Mouse (Mus musculus) adrenal gland, postnatal 25 days (tissue): ENCODE measurements around the gene Ptk7. TPM values are rescaled to one million over a fixed set of nuclear protein-coding genes. Genes with fewer than 3 reads are reported as not detected.
"Not testable (repeated sequence)": the region's sequence is repeated elsewhere in the genome, so short reads cannot be mapped to it uniquely, and the experiment has no call there.

ENCODE experiments used
- DNase-seq: peaks from one replicate; pipeline ENCODE4 v3.0.0; 2021; ENCODE audit warnings: mixed read lengths
- total RNA-seq: library from RNA; stranded (reverse); gene quantifications from 2 replicates; pipeline ENCODE4 v1.2.3, GENCODE M21; 2021

Ptk7 gene
- total RNA-seq, 1 experiment from 2014 or later = 16.8 TPM

DNA sequence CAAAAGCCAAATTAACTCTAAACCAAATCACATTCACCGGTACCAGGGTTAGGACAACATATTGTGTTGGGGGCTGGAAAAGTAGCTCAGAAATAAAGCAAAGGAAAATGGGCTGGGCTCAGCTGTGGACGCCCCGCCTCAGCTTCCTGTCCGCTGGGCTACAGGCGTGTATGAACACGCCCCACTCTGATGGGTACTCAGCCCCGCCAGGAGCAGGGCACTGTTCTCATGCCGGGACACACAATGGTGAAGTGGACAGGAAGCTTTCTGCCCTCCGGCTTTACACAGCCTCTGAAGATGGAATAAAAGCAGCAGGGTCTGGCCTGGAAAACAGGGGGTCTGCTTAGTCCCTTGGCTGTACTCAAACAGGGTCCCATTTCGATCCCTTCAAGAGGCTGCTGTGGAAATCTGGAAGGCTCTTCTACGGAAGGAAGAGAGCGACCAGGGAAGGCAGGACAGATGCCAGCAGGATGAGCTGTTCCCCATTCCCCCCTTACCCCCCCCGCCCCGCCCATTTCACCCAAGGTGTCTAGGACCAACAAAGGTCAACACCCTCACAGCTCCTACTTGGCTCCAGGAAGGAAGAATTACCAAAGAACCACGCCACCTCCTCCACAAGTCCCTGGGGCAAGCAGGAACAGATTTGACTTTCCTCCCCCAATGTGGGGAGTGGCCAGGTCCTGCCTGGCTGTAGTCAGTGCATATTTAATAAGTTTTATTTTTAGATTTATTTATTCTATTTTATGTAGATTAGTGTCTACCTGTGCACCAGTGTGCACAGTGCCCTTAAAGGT is 19.4 kb downstream of the Ptk7 start:
- DNase-seq = no peak

DNA sequence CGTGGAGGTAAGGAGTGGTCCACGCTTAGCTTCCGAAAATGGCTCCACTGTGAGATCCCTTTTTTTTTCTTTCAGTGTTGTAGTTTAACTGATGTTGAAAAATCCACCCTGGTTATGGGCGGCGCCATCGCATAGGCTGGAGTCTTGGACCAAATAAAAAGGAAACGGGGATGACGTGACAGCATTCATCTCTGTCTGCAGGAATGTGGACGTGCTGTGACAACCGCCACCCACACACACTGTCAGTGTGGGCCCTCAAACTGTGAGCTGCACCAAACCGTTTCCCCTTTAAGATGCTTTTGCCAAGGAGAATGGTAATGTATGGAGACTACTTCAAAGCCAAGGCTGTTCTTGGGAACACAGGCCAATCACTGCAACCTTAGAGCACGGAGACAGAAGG is 23.3 kb downstream of the Ptk7 start:
- DNase-seq = no peak

DNA sequence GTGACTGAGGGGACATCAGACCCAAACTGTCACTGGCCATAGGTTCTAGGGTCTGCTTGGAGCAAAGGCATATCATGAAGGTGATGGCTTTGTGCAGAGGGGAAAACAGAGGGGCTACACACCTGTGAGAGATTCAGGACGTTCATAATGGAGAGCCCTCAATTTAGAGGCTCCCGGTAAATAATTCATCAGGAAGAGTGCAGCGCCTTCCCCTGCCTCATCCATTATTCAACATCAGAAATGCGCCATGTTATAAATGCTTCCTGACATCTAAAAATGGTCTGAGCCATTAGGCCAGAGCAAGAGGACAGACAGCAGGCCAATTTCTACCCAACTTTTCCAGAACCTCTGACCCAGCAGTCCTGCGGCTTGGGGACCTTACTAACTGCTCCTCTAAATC is 24.2 kb downstream of the Ptk7 start:
- DNase-seq = no peak

DNA sequence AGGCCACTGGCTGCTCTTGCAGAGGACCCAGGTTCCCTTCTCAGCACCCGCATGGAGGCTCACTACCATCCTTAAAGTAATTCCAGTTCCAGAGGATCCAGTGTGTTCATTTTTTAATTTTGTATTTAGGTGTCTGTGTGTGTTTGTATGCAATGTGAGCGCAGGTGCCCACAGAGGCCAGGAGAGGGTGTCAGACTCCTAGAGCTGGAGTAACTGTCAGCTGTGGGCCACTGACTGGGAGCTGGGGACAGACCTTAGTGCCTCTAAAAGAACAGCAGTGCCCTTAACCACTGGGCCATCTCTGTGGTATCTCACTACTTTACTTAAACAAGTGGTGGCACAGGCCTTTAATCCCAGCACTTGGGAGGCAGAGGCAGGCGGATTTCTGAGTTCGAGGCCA is 26.1 kb downstream of the Ptk7 start:
- no peak for DNase-seq

DNA sequence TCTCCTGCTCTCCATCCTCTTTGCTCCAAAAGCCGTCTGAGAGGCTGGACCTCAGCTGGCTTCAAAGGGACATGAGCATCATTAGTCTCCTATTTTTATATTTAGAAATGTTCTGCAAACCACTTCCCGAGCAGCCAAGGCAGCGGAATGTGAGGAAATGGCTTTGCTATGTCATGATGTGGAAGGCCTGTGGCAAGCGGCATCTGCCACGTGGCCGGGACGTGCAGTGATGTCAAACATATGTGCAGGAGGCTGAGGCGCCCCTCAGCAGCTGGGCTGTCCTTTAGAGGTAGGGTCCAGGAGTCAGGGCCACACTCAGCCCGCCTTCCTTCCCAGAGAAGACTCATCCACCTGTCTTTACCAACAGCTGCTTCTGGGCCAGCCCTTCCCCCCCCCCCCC is 27.1 kb downstream of the Ptk7 start:
- no peak for DNase-seq

DNA sequence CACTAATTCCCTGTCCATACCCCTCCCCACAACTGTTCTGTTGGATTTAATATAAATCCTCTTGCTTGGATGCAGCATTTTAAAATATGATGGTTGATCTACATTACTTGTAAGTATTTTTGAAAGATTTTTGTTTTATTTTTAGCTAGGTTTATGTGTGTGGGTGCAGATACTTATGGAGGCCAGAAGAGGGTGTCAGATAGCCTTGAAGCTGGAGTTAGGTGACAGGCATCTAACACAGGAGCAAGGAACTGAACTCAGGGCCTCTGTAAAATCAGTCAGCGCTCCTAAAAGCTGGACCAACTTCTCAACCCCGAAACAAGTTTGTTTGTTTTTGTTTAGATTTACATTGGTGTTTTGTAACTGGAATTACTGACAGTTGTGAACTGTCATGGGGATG is 28.7 kb downstream of the Ptk7 start:
- DNase-seq = no peak

DNA sequence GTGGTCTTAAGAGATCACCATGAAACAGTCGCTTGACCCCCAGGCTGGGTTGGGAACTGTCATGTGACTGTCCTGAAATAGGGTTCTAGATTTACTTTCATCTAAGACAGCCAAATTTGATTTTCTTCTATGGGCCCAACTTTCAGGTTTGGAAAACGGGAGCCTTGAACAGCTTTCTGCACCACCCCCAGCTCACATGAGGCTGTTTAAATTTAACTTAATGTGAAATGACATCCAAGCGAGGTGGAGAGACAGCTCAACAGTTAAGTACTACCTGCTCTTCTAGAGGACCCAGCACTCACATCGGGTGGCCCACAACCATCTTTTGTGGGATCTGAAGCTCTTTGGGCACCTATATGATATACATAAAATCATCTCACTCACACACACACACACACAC is 30.3 kb downstream of the Ptk7 start:
- DNase-seq = no peak

DNA sequence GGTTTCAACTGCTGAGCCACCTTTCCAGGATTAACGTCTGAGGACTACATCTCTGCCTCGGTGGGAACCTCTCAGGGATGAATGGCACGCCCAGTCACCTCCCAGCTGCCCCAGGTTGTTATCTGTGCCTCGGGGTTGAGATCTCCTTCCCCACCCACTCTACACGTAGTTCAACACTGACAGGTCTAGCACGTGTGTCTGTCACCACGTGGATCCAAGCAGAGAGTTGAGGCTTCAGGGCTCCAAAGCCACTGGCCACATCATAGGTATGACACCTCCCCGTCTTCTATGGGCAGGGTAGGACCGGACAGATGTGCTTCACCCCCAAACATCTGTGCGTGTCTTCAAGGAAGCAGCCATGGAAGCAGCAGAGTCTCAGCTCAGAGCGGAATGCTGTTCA is 31.3 kb downstream of the Ptk7 start:
- no peak for DNase-seq

DNA sequence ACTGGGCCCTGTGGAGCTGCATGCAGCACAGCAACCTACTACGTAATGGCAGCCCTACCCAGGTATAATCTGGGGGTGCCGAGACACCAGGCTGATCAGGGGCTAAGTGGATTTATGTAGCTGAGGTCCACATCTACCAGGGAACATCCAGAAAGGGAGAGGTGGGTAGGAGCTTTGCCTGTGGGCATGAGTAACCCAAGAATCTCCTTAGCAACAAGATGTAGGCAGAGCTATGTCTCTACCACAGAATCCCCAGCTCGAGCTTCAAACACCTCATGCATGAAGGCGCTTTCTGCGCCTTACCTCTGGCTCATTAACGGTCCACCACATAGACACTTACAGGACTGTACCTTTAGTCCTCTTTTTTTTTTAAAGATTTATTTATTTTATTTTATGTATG is 34.0 kb downstream of the Ptk7 start:
- DNase-seq = no peak

DNA sequence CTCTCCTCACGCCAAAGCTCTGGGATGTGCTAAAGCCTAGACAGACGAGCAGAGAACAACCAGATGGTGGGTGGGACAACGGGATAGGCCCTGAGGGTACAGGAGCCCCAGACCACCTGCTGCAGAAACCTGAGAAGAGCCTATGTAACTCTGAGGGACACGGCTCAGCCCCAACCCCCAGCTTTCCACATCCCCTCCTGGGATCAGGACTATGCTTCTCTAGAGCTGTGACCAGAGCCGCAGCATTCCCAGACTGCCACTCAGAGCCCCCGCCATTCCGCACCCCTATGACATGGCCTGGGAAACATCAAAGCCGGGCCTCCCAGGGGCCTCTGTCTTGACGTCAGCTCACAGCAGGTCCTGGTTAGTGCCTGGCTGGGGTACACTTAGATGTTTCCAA is 34.7 kb downstream of the Ptk7 start:
- no peak for DNase-seq

DNA sequence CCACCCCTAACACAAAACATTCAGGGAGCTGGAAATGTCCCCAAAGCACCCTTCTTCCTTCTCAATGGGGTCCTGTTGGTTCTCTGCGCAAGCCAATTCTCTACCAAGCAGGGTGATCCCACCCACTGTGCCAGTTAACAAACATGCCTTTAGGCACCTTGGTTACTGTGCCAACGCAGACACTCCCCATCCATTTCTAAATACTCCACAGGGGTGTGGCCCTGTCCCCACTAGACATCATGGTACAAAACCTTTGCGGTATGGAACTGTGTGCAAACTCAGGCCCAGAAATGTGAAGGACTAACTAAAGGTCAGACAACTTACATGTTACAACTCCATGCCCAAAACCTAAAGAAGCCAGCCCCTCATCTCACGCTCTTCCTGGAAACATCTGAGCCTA is 36.2 kb downstream of the Ptk7 start:
- no peak for DNase-seq

DNA sequence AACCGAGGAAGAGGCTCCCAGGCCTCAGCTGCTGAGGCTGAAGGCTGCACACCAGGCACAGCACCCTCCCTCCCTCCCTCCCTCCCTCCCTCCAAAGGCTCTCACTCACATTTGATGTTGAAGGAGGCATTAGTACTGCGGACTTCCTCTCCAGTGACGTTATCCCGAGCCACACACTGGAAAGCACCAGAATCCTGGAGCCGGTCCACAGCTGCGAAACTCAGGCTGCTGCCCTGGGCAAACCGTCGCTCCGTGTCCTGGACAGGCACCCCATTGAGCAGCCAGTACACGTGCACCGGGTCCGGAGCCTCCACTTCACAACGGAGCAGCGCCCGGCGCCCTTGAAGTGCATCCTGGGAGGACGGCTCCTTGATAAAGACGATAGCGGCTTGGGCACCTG is 37.9 kb downstream of the Ptk7 start:
- no peak for DNase-seq

DNA sequence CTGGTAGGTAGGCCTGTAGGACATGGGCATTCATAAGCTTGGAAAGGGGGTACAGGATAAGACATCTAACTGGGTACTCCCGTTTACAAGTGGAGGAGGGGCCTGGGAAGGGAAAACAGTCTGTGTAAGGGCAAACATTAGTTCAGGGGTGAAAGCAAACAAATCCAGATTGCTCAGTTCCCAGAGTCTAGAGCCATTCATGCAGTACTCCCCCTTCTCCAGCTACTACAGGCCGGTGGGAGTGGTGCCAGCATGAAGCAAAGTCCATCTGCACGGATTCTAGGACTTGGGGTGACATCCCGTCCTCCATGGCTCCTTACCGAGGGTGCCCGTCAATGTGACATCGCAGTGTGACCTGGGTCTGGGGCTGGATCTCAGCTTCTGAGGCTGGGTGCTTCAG is 38.9 kb downstream of the Ptk7 start:
- no peak for DNase-seq

DNA sequence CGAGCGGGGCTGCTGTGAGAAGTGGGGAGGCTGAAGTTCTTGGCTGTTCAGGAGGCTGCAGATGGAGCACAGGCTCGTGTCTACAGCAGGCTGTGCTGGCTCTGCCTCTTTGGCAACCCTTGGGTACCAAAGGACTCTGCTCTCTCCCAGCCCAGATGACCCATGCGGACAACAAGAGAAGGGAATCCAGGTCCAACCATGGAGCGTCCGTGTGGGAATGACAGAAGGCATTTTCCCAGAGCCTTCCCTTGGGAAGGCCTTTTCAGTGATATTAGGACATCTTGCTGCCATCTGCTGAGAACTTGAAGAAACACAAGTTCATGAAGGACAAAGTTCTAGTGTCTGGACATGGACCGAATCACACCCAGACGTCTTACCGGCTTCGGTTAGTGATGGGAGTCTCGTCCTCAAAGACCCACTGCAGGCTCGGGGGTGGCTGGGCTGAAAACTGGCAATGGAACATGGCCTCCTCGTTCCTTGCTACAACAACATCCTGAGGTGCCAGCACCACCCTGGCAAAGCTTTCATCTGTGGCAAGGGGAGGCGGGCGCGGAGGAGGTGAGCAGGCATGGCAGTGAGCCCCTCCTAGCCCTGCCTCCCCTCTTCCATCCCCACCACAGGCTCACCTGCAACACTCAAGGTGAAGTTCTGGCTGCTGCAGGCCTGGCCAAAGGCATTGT is 39.5 kb downstream of the Ptk7 start:
- no peak for DNase-seq

DNA sequence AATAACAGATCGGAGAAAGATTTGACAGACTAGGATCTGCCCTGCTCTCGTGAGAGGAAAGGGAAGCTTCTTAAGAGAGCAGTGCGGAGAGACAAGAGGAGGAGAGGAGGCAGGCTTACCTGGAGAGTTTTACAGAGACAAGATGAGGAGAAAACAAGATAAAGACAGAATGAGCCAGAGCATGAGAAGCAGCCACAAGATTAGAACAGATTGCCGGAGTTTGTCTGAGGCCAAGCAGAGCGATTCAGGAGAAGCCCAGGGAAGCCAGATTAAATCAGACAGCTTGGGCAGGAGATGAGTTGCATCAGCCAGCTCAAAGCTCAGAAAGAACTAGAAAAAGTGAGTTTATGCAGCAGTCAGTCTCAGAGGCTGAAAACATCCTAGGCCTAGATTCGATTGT is 40.4 kb downstream of the Ptk7 start:
- DNase-seq = no peak

DNA sequence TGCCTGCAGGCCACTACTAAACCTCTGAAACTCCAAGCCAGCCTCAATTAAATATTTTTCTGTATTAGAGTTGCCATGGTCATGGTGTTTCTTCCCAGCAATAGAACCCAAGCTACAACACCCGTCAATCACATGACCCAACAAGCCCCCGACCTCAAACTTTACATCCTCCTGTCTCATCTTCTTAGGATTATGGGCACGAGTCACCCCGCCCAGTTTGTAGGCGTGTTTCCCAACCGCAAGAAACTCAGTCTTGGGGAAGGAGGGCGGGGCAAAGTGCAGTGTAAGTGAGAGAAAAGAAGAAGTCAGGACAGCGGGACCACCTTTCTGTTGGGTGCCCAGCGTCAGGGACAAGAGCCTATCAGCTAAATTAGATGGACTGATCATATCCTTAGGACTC is 41.1 kb downstream of the Ptk7 start:
- no peak for DNase-seq

DNA sequence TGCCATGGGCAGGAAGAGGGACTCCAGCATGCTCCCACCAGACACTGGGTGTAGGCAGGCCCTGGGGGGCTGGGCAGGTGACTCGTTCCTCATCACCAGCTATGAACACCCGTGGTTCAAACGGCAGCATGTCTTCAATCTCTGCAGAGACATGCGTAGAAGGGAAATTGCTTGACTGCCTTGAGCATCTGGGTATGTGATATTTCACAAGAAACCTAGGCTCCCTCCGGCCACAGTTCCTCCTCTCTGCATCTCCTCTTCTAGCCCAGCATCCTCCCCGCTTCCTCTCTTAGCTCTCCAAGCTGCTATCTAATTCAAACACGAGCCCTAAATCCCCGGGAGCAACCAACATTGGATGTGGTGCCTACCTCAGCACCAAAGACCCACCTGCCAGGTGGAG is 43.0 kb downstream of the Ptk7 start:
- no peak for DNase-seq

DNA sequence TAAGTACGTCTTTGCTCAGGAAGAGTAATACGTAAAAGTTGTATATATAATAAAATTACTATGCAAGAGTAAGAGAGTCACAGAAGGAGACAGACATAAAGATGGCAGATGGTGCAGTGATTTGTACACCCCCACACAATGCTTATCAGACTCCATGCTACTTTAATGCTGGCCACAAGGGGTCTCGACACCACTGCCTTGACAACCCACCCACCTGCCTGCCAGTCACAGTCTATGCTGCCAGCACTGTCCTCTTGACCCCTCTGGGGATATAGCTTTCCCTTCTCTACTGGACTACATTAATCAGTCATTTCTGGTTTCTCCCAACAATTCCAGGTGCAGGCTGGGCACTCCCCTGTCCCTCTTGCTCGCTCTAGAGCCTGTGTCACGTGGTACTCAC is 50.7 kb downstream of the Ptk7 start:
- no peak for DNase-seq

DNA sequence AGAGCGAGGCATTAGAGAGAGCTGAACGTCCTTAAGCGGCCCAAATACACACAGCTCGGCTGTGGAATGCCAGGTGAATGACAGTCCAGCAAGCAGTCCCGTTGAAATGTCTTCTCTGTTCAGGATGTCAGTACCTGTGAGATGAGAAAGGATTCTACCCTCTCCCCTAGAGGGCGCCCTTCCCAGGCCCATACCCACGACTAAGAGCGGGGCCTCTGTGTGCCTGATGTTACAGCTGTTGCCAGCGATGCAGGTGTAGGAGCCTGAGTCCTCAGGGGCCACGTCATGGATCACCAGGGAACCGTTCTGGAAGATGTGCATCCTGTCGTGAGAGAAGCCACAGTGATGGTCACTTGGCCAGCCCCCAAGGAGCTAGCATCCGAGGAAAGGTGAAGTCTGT is 53.2 kb downstream of the Ptk7 start:
- DNase-seq = no peak

DNA sequence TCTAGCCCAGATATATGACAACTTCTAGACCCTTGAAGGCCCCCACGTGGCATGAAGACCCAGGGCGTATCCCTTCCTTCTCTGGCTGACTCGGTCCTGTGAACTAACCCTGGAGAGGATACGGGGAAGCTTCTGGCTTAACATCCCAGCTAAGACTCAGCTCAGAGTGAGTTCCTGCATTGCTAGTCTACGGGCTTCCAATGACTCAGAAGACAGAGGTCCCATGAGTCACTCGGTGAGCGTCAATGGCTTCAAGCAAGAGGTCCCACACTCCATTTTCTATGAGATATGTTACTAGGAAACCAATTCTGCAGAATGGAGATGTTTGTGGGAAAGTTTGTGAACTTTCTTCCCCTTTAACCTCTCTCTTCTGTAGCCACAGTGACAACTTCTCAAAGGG is 54.8 kb downstream of the Ptk7 start:
- DNase-seq = no peak

DNA sequence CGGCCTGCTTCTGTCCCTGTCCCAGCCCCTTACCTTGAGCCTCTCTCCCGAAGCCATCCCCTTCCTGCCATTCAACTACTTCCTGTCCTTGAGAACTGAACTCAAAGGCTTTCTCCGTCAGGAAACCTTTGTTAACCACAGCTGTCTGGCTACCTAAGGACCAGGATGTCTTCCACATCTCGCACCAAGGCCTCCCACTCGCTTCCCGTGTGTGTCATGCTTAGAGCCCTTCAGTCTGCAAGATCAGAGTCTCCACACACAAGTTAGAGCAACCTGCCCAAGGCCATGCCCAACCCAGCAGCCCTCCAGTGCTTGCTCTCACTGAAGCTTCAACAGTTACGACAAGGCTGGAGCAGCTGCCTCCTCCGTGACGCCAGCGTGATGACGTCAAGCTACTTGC is 58.3 kb downstream of the Ptk7 start:
- no peak for DNase-seq

DNA sequence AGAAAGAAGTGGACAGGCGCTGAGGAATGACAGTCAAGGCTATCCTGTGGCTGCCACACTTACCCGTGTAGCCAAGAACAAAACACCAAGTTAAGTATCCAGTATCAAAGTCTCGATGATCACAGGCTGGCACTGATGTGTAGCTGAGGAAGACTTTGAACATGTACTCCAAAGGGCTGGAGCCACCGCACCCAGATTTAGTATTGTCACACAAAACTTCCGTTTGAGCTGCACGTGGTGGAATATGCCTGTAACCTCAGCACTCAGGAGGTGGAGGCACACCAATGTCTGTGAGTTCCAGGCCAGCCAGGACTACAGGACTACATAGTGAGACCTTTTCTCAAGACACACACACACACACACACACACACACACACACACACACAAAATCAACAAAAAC is 70.2 kb downstream of the Ptk7 start:
- DNase-seq = no peak

DNA sequence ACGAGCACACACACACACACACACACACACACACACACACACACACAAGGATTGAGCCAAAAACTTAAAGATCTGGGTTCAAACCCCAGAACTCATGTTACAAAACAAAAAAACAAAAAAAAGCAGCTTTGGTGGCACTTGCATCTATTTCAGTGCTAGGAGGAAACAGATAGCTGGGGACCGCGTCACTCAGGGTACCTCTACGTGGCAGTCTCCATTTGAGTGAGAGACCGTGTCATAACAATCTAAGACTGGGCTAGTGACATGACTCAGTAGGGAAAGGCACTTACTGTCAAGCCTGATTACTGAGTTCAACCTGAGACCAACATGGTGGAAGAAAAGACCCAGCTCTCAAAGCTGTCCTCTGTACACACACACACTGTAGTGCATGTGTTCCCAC is 71.2 kb downstream of the Ptk7 start:
- DNase-seq = no peak

DNA sequence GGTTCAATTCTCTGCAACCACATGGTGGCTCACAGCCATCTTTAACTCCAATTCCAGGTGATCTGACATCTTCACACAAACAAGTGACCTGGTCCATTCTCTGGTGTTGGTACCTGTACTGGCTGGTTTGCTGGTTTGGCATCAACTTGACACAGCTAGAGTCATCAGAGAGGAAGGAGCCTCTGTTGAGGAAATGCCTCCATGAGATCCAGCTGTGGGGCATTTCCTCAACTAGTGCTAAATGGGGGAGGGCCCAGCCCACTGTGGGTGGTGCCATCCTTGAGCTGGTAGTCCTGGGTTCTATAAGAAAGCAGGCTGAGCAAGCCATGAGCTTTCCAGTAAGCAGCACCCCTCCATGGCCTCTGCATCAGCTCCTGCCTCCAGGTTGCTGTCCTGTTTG is 72.0 kb downstream of the Ptk7 start:
- not testable (repeated sequence) for DNase-seq
